ENCODE assay signal across 9 mouse cellular contexts in the genomic region with DNA sequence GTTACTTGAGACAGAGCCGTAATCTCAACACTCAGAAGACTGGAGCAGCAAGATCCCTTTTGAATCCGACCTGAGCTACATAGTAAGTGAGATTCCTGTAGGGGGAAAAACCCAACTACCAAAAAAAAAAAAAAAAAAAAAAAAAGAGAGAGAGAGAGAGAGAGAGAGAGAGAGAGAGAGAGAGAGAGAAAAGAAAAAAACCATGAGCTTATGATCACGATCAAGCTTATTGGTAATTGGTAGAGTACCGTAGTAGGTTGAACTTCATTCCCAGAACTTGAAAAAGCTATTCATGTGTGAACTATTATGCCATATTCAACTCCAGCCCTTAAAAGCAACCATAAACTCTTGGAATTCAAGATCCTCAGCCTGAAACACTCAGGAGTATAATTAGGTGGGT. TPM values are rescaled to one million over a fixed set of nuclear protein-coding genes. Genes with fewer than 3 reads are reported as not detected.
A peak's percentile ranks its signal among the peaks of the same experiment; 100 is the strongest.
DNase-seq lines count a peak whose midpoint lies in the region; ATAC-seq and TF ChIP-seq lines count a peak whose summit lies in the region.
"Had no signal": no experiment of that assay in that cellular context is flagged by ENCODE, and none has a peak within 500 bp of the region (broad histone marks: within the 10 kb centered on the region; RNA-seq: fewer than 3 reads in every experiment).

No protein-coding gene starts in this region.

- ATAC-seq in liver, embryonic 15.5 days (ENCODE audit: insufficient read depth), result no peak

- no peak for TF ChIP-seq CTCF in kidney, adult 2 months (conservative IDR thresholded peaks at IDR 0.05; ENCODE audit: insufficient read depth, insufficient read length, low read depth, low read length)
- no peak for TF ChIP-seq CTCF in MEL (IDR thresholded peaks at IDR 0.05 in 2 of 3, conservative IDR thresholded peaks at IDR 0.05 in 1 of 3; ENCODE audit: control insufficient read depth in 1 of 3, insufficient read depth in 1 of 3, low read depth in 2 of 3, low read length in 3 of 3, poor library complexity in 1 of 3, severe bottlenecking in 1 of 3)
- TF ChIP-seq CTCF in layer of hippocampus, adult 2 months (conservative IDR thresholded peaks at IDR 0.05), result no peak

- peak overlapping the region; percentile 64 for H3K4me2 ChIP-seq in liver, embryonic 15.5 days

- H3K4me1 ChIP-seq in kidney, adult 2 months (ENCODE audit: control insufficient read depth, insufficient read depth, low read length), result peaks cover 25% of the 10 kb centered on the region
- H3K4me1 ChIP-seq in MEL (ENCODE audit: control insufficient read depth in 1 of 2, insufficient read depth in 2 of 2, low read length in 2 of 2), result peaks cover 20 to 62% of the 10 kb centered on the region in 2 experiments
- peaks cover 48% of the 10 kb centered on the region for H3K4me1 ChIP-seq in hindbrain, embryonic 10.5 days (replicated peaks)
- peaks cover 65% of the 10 kb centered on the region for H3K4me1 ChIP-seq in liver, embryonic 15.5 days (replicated peaks)

- no peak for TF ChIP-seq POLR2A in kidney, adult 2 months (IDR thresholded peaks at IDR 0.05; ENCODE audit: low read depth, low read length)
- TF ChIP-seq POLR2A in MEL (IDR thresholded peaks at IDR 0.05; ENCODE audit: control insufficient read depth in 1 of 2, insufficient read depth in 1 of 2, low read depth in 1 of 2, low read length in 2 of 2, poor library complexity in 1 of 2), result no peak

- H3K9ac ChIP-seq in MEL (ENCODE audit: control insufficient read depth, low read depth, low read length, poor library complexity, severe bottlenecking), result peak overlapping the region; percentile 1; the same call in 1 of the 2 replicates
- H3K9ac ChIP-seq in liver, embryonic 15.5 days, result no peak overlapping the region

- no peak for TF ChIP-seq EP300 in MEL (IDR thresholded peaks at IDR 0.05; ENCODE audit: low read depth in 1 of 2, low read length in 2 of 2)

- no peak for TF ChIP-seq RAD21 in MEL (IDR thresholded peaks at IDR 0.05; ENCODE audit: low read depth, low read length)

- 41% methylated on average over 4 of the region's 4 CpGs for WGBS in kidney, adult 2 months
- 68% methylated on average over 4 of the region's 4 CpGs for WGBS in hindbrain, embryonic 10.5 days
- 29% methylated on average over 4 of the region's 4 CpGs for WGBS in liver, embryonic 15.5 days (ENCODE audit: insufficient replicate concordance)

- DNase-seq in kidney, adult 2 months, result no peak
- no peak for DNase-seq in kidney, postnatal 10 days
- no peak for DNase-seq in MEL (ENCODE audit: low read depth, low spot score)
- no peak for DNase-seq in hindbrain, embryonic 10.5 days (ENCODE audit: low spot score)
- no peak for DNase-seq in layer of hippocampus, adult 2 months (ENCODE audit: low spot score in 2 of 2)
- DNase-seq in adrenal gland, postnatal 14 days, result no peak
- DNase-seq in urinary bladder, postnatal 4 days (ENCODE audit: low spot score in 2 of 2), result no peak
- DNase-seq: cerebellum, postnatal 25 days had no signal

- H3K79me2 ChIP-seq in MEL (ENCODE audit: control insufficient read depth, insufficient read depth, low read length, poor library complexity), result no peaks in the 10 kb centered on the region

- H3K27me3 ChIP-seq in kidney, adult 2 months (replicated peaks; ENCODE audit: control insufficient read depth, insufficient read depth, low read length), result no peaks in the 10 kb centered on the region
- no peaks in the 10 kb centered on the region for H3K27me3 ChIP-seq in MEL (ENCODE audit: control insufficient read depth in 1 of 2, insufficient read depth in 2 of 2, low read length in 2 of 2)
- peaks cover 50% of the 10 kb centered on the region for H3K27me3 ChIP-seq in hindbrain, embryonic 10.5 days (ENCODE audit: insufficient read depth, poor library complexity, severe bottlenecking)
- peaks cover 26% of the 10 kb centered on the region for H3K27me3 ChIP-seq in liver, embryonic 15.5 days

- no peaks in the 10 kb centered on the region for H3K36me3 ChIP-seq in kidney, adult 2 months (ENCODE audit: control insufficient read depth, insufficient read depth, low read length)
- H3K36me3 ChIP-seq in MEL (ENCODE audit: control insufficient read depth in 1 of 2, insufficient read depth in 2 of 2, low read length in 2 of 2), result peaks cover 0 to 52% of the 10 kb centered on the region in 2 experiments; a peak in 2 of 4 replicates
- no peaks in the 10 kb centered on the region for H3K36me3 ChIP-seq in hindbrain, embryonic 10.5 days
- H3K36me3 ChIP-seq in liver, embryonic 15.5 days (replicated peaks), result no peaks in the 10 kb centered on the region

- peak overlapping the region; percentile 91 for H3K27ac ChIP-seq in kidney, adult 2 months (ENCODE audit: insufficient read depth, low read depth, low read length)
- peak overlapping the region; percentile 76 for H3K27ac ChIP-seq in MEL (ENCODE audit: control insufficient read depth, low read depth, low read length)
- H3K27ac ChIP-seq in hindbrain, embryonic 10.5 days, result no peak overlapping the region
- peak overlapping the region; percentile 73 for H3K27ac ChIP-seq in liver, embryonic 15.5 days (replicated peaks)
- no peak overlapping the region for H3K27ac ChIP-seq in layer of hippocampus, adult 2 months

- peak overlapping the region; percentile 90; the same call in 1 of the 2 replicates for H3K4me3 ChIP-seq in kidney, adult 2 months (ENCODE audit: insufficient read depth, low read depth, low read length)
- peak overlapping the region; percentile 27 to 30; a peak in 3 of 4 replicates for H3K4me3 ChIP-seq in MEL (ENCODE audit: control insufficient read depth in 1 of 2, insufficient read depth in 1 of 2, low read depth in 2 of 2, low read length in 2 of 2)
- H3K4me3 ChIP-seq in hindbrain, embryonic 10.5 days, result peak overlapping the region; percentile 63; the same call in 1 of the 2 replicates
- peak overlapping the region; percentile 60 for H3K4me3 ChIP-seq in liver, embryonic 15.5 days (replicated peaks)
- H3K4me3 ChIP-seq in layer of hippocampus, adult 2 months, result no peak overlapping the region

- H3K9me3 ChIP-seq in MEL (replicated peaks; ENCODE audit: insufficient read depth, low read length), result no peaks in the 10 kb centered on the region
- no peaks in the 10 kb centered on the region for H3K9me3 ChIP-seq in hindbrain, embryonic 10.5 days
- no peaks in the 10 kb centered on the region for H3K9me3 ChIP-seq in liver, embryonic 15.5 days (replicated peaks)

TF ChIP-seq in MEL, 35 proteins besides CTCF, POLR2A, EP300 and RAD21:
- TF ChIP-seq ELF1 (IDR thresholded peaks at IDR 0.05; ENCODE audit: low read depth, low read length) (no peak), UBTF (IDR thresholded peaks at IDR 0.05; ENCODE audit: borderline replicate concordance, insufficient read depth, low read depth, low read length) (0 out of 2 replicates have a peak, but pooled peaks have one; percentile 8), RCOR1 (IDR thresholded peaks at IDR 0.05; ENCODE audit: low read depth, low read length) (no peak), BHLHE40 (IDR thresholded peaks at IDR 0.05; ENCODE audit: borderline replicate concordance, low read depth, low read length) (no peak), ZNF384 (IDR thresholded peaks at IDR 0.05; ENCODE audit: low read depth, low read length) (peak; percentile 75), KAT2A (conservative IDR thresholded peaks at IDR 0.05; ENCODE audit: low read depth, low read length) (no peak), NELFE (IDR thresholded peaks at IDR 0.05; ENCODE audit: low read depth, low read length) (no peak), E2F4 (IDR thresholded peaks at IDR 0.05; ENCODE audit: borderline replicate concordance, low read depth, low read length) (no peak), GATA1 (IDR thresholded peaks at IDR 0.05; ENCODE audit: low read depth, low read length) (no peak), SIN3A (IDR thresholded peaks at IDR 0.05; ENCODE audit: low read length) (no peak), ZMIZ1 (IDR thresholded peaks at IDR 0.05; ENCODE audit: low read depth, low read length) (no peak), HCFC1 (IDR thresholded peaks at IDR 0.05; ENCODE audit: low read depth, low read length) (no peak)
TF ChIP-seq in MEL: peak in this region for 2.

RNA-seq across cellular contexts. Expression of gene Anxa2, which starts 1.3 kb away (rescaled TPM):
- polyA plus RNA-seq in kidney, adult 2 months (2012; rRNA removed), result 122 and 131 TPM in 2 replicates
- total RNA-seq in MEL (2012; rRNA removed), result 33.9 and 147 TPM in 2 replicates
- polyA plus RNA-seq in MEL (2012; ENCODE audit: insufficient read depth in 1 of 2, insufficient read length in 2 of 2, low read depth in 1 of 2, low replicate concordance in 2 of 2, missing spikeins in 1 of 2), result 100 to 1,000 TPM in 1 of 2 experiments, not detected in 1; 190 TPM
- 146 and 230 TPM in 2 replicates for polyA plus RNA-seq in hindbrain, embryonic 10.5 days (2016; fragmentation: Nextera tagmentation; extraction: Ambion mirVana)
- 143 and 178 TPM in 2 replicates for polyA plus RNA-seq in liver, embryonic 15.5 days (2015; fragmentation: Nextera tagmentation; extraction: Ambion mirVana)
- 1 to 10 TPM; 8.8 to 9.6 TPM for total RNA-seq in layer of hippocampus, adult 2 months (2021)
- total RNA-seq in adrenal gland, postnatal 14 days (2021), result 302 and 335 TPM in 2 replicates

RNA-seq across cellular contexts. Expression of gene Ice2, which starts 57.0 kb away (rescaled TPM):
- 2.9 and 3.5 TPM in 2 replicates for polyA plus RNA-seq in kidney, adult 2 months (2012; rRNA removed)
- total RNA-seq in MEL (2012; rRNA removed), result 14.6 and 15.7 TPM in 2 replicates
- polyA plus RNA-seq in MEL (2012; ENCODE audit: insufficient read depth in 1 of 2, insufficient read length in 2 of 2, low read depth in 1 of 2, low replicate concordance in 2 of 2, missing spikeins in 1 of 2), result 10 to 100 TPM in 1 of 2 experiments, not detected in 1; 11.6 TPM
- polyA plus RNA-seq in hindbrain, embryonic 10.5 days (2016; fragmentation: Nextera tagmentation; extraction: Ambion mirVana), result 15.9 and 20.1 TPM in 2 replicates
- polyA plus RNA-seq in liver, embryonic 15.5 days (2015; fragmentation: Nextera tagmentation; extraction: Ambion mirVana), result 5.7 and 6.6 TPM in 2 replicates
- total RNA-seq in layer of hippocampus, adult 2 months (2021), result 10 to 100 TPM; 12.1 to 12.3 TPM
- 14.3 and 16.3 TPM in 2 replicates for total RNA-seq in adrenal gland, postnatal 14 days (2021)

Comparison
In these comparisons a context has a peak if more than half of its experiments do, and no peak if none do; other contexts are left out.
1. H3K27ac ChIP-seq: peak in kidney, adult 2 months (single experiment), MEL (single experiment) and liver, embryonic 15.5 days (single experiment); none in hindbrain, embryonic 10.5 days (single experiment) and layer of hippocampus, adult 2 months (single experiment).